Mouse (Mus musculus): Measurements from ENCODE around the gene Akap14.

- TF ChIP-seq POLR2A (IDR thresholded peaks at IDR 0.05; ENCODE audit: low read depth, low read length) = no peak
- no peak for TF ChIP-seq CTCF (IDR thresholded peaks at IDR 0.05; ENCODE audit: extremely low read depth, insufficient read length, insufficient replicate concordance, low read depth, low read length)
Measured at GRCm38 (mm10) chrX:37109526-37110192, 59.0 kb downstream of the Akap14 start.

Data from small intestine, adult 2 months (tissue).